Mouse (Mus musculus) C2C12 (cell line): ENCODE data around the gene Frem2.

Source experiments
- CTCF ChIP-seq: IDR thresholded peaks from one replicate; pipeline ENCODE4 v1.5.1; 2011; ENCODE audit not compliant: control insufficient read depth, insufficient read depth, insufficient read length
- MAX ChIP-seq: IDR thresholded peaks from one replicate; pipeline ENCODE4 v1.6.1; 2011; ENCODE audit warnings: mild to moderate bottlenecking, control low read depth
- MYOD1 ChIP-seq: IDR thresholded peaks from one replicate; pipeline ENCODE4 v1.6.1; 2011; ENCODE audit warnings: low read depth; ENCODE audit not compliant: control insufficient read depth, insufficient read length
- MYOG ChIP-seq: IDR thresholded peaks from one replicate; pipeline ENCODE4 v1.6.1; 2011; ENCODE audit not compliant: control insufficient read depth, insufficient read length; ENCODE audit errors: extremely low read depth
- USF1 ChIP-seq: IDR thresholded peaks from one replicate; pipeline ENCODE4 v1.6.1; 2011; ENCODE audit warnings: low read depth, mild to moderate bottlenecking, control low read depth, moderate library complexity

DNA sequence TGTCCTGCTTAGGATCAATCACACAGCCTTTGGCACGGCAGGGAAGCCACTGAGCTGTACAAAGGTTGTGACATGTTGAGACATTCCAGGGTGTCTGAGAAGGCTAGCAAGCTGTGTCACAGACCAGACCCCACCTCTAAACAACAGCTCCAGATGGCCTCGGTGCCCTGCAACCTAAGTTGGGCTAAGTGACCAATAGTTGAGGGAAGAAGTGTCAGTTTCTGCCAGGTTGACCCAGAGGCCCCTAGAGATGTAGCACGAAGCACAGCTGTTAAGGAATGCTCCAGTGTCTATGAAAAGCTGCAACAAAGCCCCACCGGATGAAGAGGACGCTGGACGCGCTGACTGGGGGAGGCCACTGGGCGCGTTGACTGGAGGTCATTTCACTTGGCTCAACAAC, 83.0 kb downstream of the Frem2 start:
- TF ChIP-seq CTCF: no peak
- TF ChIP-seq MAX: no peak
- TF ChIP-seq MYOG: no peak
- no peak for TF ChIP-seq MYOD1
- no peak for TF ChIP-seq USF1
